Mouse (Mus musculus) embryo, embryonic 11.5 days (tissue): ENCODE data around the gene Olfr1412.
A peak's percentile ranks its signal among the peaks of the same experiment; 100 is the strongest.

Experiments used
- DNase-seq: peaks from one replicate; pipeline ENCODE4 v3.0.0-alpha.2; 2012; ENCODE audit warnings: low read depth, low spot score

The Olfr1412 gene

GRCm38 (mm10) chr1:92585479-92585878 lies at the start of gene Olfr1412:
Olfr1412 (plus strand) TSS chr1:92585779.
- DNase-seq, result no peak

GRCm38 (mm10) chr1:92536972-92537371 lies 48.6 kb upstream of the Olfr1412 start:
- DNase-seq, result no peak

GRCm38 (mm10) chr1:92539071-92539470 lies 46.5 kb upstream of the Olfr1412 start:
- DNase-seq, result no peak

- DNase-seq, result no peak
Measured at GRCm38 (mm10) chr1:92545929-92546328, 39.6 kb upstream of the Olfr1412 start.

GRCm38 (mm10) chr1:92571022-92571421 lies 14.6 kb upstream of the Olfr1412 start, which contains the start of gene Olfr1413:
Olfr1413 (plus strand) TSS chr1:92571322.
- DNase-seq, result no peak

- DNase-seq, result no peak
Measured at GRCm38 (mm10) chr1:92594111-92594510, 8.5 kb downstream of the Olfr1412 start, which contains the start of gene Olfr1411. Olfr1411 (plus strand) TSS chr1:92594411.

- no peak for DNase-seq
Measured at GRCm38 (mm10) chr1:92596019-92596418, 10.4 kb downstream of the Olfr1412 start.

- no peak for DNase-seq
Measured at GRCm38 (mm10) chr1:92605482-92605881, 19.9 kb downstream of the Olfr1412 start, which contains the start of gene Olfr1410. Olfr1410 (plus strand) TSS chr1:92605782.

- no peak for DNase-seq
Measured at GRCm38 (mm10) chr1:92607711-92608110, 22.1 kb downstream of the Olfr1412 start.

GRCm38 (mm10) chr1:92611008-92611407 lies 25.4 kb downstream of the Olfr1412 start:
- DNase-seq, result peak; percentile 45

GRCm38 (mm10) chr1:92613175-92613574 lies 27.6 kb downstream of the Olfr1412 start:
- no peak for DNase-seq

GRCm38 (mm10) chr1:92614516-92614915 lies 28.9 kb downstream of the Olfr1412 start:
- DNase-seq, result no peak

GRCm38 (mm10) chr1:92616046-92616445 lies 30.5 kb downstream of the Olfr1412 start:
- DNase-seq, result no peak

GRCm38 (mm10) chr1:92617488-92617887 lies 31.9 kb downstream of the Olfr1412 start, which contains the start of gene Olfr12:
Olfr12 (plus strand) TSS chr1:92617788.
- no peak for DNase-seq

- no peak for DNase-seq
Measured at GRCm38 (mm10) chr1:92618360-92618759, 32.8 kb downstream of the Olfr1412 start.

GRCm38 (mm10) chr1:92628227-92628626 lies 42.6 kb downstream of the Olfr1412 start:
- no peak for DNase-seq

GRCm38 (mm10) chr1:92632196-92632595 lies 46.6 kb downstream of the Olfr1412 start:
- DNase-seq, result no peak

GRCm38 (mm10) chr1:92632948-92633347 lies 47.4 kb downstream of the Olfr1412 start:
- no peak for DNase-seq

- no peak for DNase-seq
Measured at GRCm38 (mm10) chr1:92633726-92634125, 48.1 kb downstream of the Olfr1412 start.

GRCm38 (mm10) chr1:92634569-92634968 lies 49.0 kb downstream of the Olfr1412 start:
- DNase-seq, result no peak

GRCm38 (mm10) chr1:92634976-92635599 lies 49.5 kb downstream of the Olfr1412 start:
- DNase-seq, result no peak

- DNase-seq, result no peak
Measured at GRCm38 (mm10) chr1:92636015-92636414, 50.4 kb downstream of the Olfr1412 start.

GRCm38 (mm10) chr1:92636676-92637075 lies 51.1 kb downstream of the Olfr1412 start:
- DNase-seq, result no peak
